Comparison of ENCODE assay signal across 7 mouse cellular contexts in the genomic region with DNA sequence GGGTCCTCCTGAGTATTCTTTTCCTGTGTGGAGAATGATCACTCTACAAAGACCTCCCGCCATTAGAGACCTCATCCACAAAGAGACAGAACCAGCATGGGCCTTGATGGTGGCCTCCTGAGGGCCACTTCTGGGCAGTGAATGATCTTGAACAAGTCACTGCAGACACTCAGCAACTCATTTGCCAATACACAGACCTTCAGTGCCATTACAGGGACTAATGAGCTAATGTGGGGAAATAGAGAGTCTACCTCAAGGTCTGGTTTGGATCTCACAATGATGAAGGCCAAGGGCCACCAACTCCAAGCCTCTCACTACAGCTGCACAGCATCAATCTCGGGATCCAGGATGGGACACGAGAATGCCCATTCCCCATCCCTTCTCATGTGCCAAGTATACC.
"Had no signal": no experiment of that assay in that cellular context is flagged by ENCODE, and none has a peak within 500 bp of the region (broad histone marks: within the 10 kb centered on the region; RNA-seq: fewer than 3 reads in every experiment).

No protein-coding gene starts in this region.

- H3K4me3 ChIP-seq: limb, embryonic 13.5 days; midbrain, embryonic 15.5 days; neural tube, embryonic 12.5 days had no signal

- H3K4me1 ChIP-seq: midbrain, embryonic 15.5 days had no signal

- ATAC-seq: intestine, postnatal 0 days; midbrain, embryonic 15.5 days had no signal

- H3K9me3 ChIP-seq: limb, embryonic 13.5 days; megakaryocyte, embryonic 14.5 days; midbrain, embryonic 15.5 days; neural tube, embryonic 12.5 days had no signal

- H3K27me3 ChIP-seq: limb, embryonic 13.5 days; midbrain, embryonic 15.5 days; neural tube, embryonic 12.5 days had no signal

- H3K27ac ChIP-seq: limb, embryonic 13.5 days; liver, embryonic 14.5 days; midbrain, embryonic 15.5 days; neural tube, embryonic 12.5 days had no signal

- H3K36me3 ChIP-seq: midbrain, embryonic 15.5 days; neural tube, embryonic 12.5 days had no signal

- H3K9ac ChIP-seq: limb, embryonic 13.5 days; liver, embryonic 14.5 days; midbrain, embryonic 15.5 days; neural tube, embryonic 12.5 days had no signal

- H3K4me2 ChIP-seq: limb, embryonic 13.5 days; midbrain, embryonic 11.5 days; midbrain, embryonic 15.5 days; neural tube, embryonic 12.5 days had no signal
